Comparison of ENCODE assay signal across 8 mouse cellular contexts in the genomic region with DNA sequence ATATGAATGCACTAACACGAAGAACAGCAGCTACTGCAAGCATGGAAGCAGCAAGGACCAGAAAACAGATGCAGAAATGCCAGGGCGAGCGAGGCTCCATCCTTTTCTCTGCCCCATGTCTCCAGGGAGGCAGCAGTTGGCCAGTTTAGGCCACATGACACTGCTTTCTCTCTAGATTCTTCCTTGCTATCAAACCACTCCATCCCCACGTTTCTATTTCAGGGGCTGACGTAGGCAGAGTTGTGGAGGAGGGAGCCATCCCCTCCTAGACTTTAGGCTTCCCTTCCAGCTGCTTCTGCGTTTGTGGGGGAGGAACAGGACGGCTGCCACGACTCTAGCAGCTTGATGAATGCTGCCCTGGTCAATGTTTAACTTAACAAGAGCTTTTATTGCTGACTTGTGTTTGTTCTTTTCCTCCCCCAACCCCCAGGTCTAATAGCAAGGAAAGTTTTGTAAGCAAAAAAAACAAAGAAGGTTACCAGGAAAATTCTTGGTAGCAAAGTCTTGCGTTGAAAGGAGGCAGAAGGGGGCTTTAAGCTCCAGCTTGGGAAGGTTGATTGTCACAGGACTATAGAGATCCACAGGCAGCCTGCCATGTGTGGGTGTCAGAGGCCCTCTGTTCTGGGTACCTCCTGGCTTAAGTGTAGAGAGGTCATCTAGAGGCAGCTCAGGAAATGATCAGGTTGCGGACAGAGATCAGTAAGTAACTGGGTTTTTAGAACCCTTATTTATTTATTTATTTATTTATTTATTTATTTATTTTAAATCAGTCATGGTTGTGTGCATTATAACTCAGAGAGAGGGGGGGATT.
DNase-seq lines count a peak whose midpoint lies in the region; ATAC-seq lines count a peak whose summit lies in the region.

No protein-coding gene starts in this region.

- H3K4me1 ChIP-seq in hindbrain, embryonic 15.5 days (replicated peaks) = peaks cover 27% of the 10 kb centered on the region
- H3K4me1 ChIP-seq in lung, embryonic 15.5 days = peaks cover 34% of the 10 kb centered on the region

- peak overlapping the region; percentile 9; the same call in 1 of the 2 replicates for H3K4me2 ChIP-seq in hindbrain, embryonic 15.5 days
- peak overlapping the region; percentile 45 for H3K4me2 ChIP-seq in lung, embryonic 15.5 days

- no peaks in the 10 kb centered on the region for H3K27me3 ChIP-seq in hindbrain, embryonic 15.5 days
- H3K27me3 ChIP-seq in lung, embryonic 15.5 days = no peaks in the 10 kb centered on the region

- no peaks in the 10 kb centered on the region for H3K36me3 ChIP-seq in hindbrain, embryonic 15.5 days
- no peaks in the 10 kb centered on the region for H3K36me3 ChIP-seq in lung, embryonic 15.5 days

- no peaks in the 10 kb centered on the region for H3K9me3 ChIP-seq in hindbrain, embryonic 15.5 days
- no peaks in the 10 kb centered on the region for H3K9me3 ChIP-seq in lung, embryonic 15.5 days

- peak; percentile 43 for DNase-seq in adrenal gland, adult 2 months
- DNase-seq in adrenal gland, adult 8-10 months = no peak
- peak; percentile 48 for DNase-seq in gastrocnemius, adult 18-20 months (ENCODE audit: low spot score)
- DNase-seq in layer of hippocampus, postnatal 36 days = peak; percentile 59 to 60
- peak; percentile 58 for DNase-seq in right cerebral cortex, postnatal 14 days
- no peak for DNase-seq in natural killer cell, adult 2 months (ENCODE audit: low spot score in 2 of 2)

- ATAC-seq in hindbrain, embryonic 15.5 days (ENCODE audit: low FRiP score, low read depth) = peak; percentile 54
- ATAC-seq in lung, embryonic 15.5 days (ENCODE audit: borderline replicate concordance, extremely low read depth, low FRiP score, low TSS enrichment) = peak; percentile 94

- H3K4me3 ChIP-seq in hindbrain, embryonic 15.5 days = no peak overlapping the region
- no peak overlapping the region for H3K4me3 ChIP-seq in lung, embryonic 15.5 days

- H3K27ac ChIP-seq in hindbrain, embryonic 15.5 days (replicated peaks) = peak overlapping the region; percentile 57
- H3K27ac ChIP-seq in lung, embryonic 15.5 days = peak overlapping the region; percentile 87

- 25% methylated on average over 10 of the region's 10 CpGs for WGBS in hindbrain, embryonic 15.5 days
- 6% methylated on average over 10 of the region's 10 CpGs for WGBS in lung, embryonic 15.5 days

- no peak overlapping the region for H3K9ac ChIP-seq in hindbrain, embryonic 15.5 days
- H3K9ac ChIP-seq in lung, embryonic 15.5 days = no peak overlapping the region

Comparison
In these comparisons a context has a peak if more than half of its experiments do, and no peak if none do; other contexts are left out.
1. DNase-seq: peak in adrenal gland, adult 2 months (single experiment), gastrocnemius, adult 18-20 months (single experiment), layer of hippocampus, postnatal 36 days (2 of 2) and right cerebral cortex, postnatal 14 days (single experiment); none in adrenal gland, adult 8-10 months (single experiment) and natural killer cell, adult 2 months (0 of 2).